Comparison of ENCODE assay signal across 23 mouse cellular contexts in the genomic region with DNA sequence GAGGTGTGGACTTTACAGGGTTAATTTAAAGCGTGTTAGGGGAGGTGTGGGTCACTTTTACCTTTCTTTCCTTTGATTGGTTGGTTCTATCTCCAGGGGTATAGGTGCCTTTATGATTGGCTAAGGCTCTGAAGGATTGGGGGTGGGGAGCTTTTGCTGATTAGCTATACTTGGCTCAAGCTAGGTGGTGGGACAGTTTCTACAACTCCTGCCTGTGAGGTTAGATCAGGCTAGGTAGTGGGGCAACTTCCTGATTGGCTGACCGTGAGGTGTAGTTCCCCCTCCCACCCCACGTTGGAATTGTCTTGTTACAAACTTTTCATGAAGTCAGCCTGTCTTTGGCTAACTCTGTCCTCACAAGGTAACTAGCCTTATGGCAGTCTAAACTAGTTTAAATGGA. TPM values are rescaled to one million over a fixed set of nuclear protein-coding genes. Genes with fewer than 3 reads are reported as not detected.
"Had no signal": no experiment of that assay in that cellular context is flagged by ENCODE, and none has a peak within 500 bp of the region (broad histone marks: within the 10 kb centered on the region; RNA-seq: fewer than 3 reads in every experiment).

No protein-coding gene starts in this region.

- DNase-seq: kidney, postnatal 14 days; liver; liver, embryonic 13.5 days; liver, postnatal 0 days; lung, postnatal 14 days; right cerebral cortex, adult 18-20 months; right cerebral cortex, postnatal 25 days; thymus, adult 18-20 months; thymus, postnatal 14 days had no signal

- H3K4me1 ChIP-seq: kidney, embryonic 15.5 days; limb, embryonic 12.5 days; lung, embryonic 15.5 days; midbrain, embryonic 13.5 days; neural tube, embryonic 15.5 days had no signal

- H3K9ac ChIP-seq: kidney, embryonic 15.5 days; limb, embryonic 12.5 days; liver, embryonic 13.5 days; liver, postnatal 0 days; lung, embryonic 15.5 days; midbrain, embryonic 13.5 days; neural tube, embryonic 15.5 days had no signal

- H3K4me2 ChIP-seq: kidney, embryonic 15.5 days; limb, embryonic 12.5 days; liver, embryonic 13.5 days; lung, embryonic 15.5 days; midbrain, embryonic 13.5 days; neural tube, embryonic 15.5 days had no signal

- H3K27ac ChIP-seq: kidney, embryonic 15.5 days; limb, embryonic 12.5 days; liver, embryonic 13.5 days; lung, embryonic 15.5 days; macrophage; midbrain, embryonic 13.5 days; neural tube, embryonic 15.5 days; stomach, postnatal 0 days had no signal

- ATAC-seq: liver, postnatal 0 days; midbrain, embryonic 13.5 days had no signal

- H3K4me3 ChIP-seq: kidney, embryonic 15.5 days; limb, embryonic 12.5 days; liver, embryonic 13.5 days; lung, embryonic 15.5 days; midbrain, embryonic 13.5 days; neural tube, embryonic 15.5 days had no signal

- H3K9me3 ChIP-seq: limb, embryonic 12.5 days; liver, embryonic 13.5 days; lung, embryonic 15.5 days; neural tube, embryonic 15.5 days had no signal

- H3K27me3 ChIP-seq: kidney, embryonic 15.5 days; limb, embryonic 12.5 days; liver, embryonic 13.5 days; lung, embryonic 15.5 days; midbrain, embryonic 13.5 days; neural tube, embryonic 15.5 days had no signal

- H3K36me3 ChIP-seq: kidney, embryonic 15.5 days; limb, embryonic 12.5 days; lung, embryonic 15.5 days; midbrain, embryonic 13.5 days; neural tube, embryonic 15.5 days had no signal

RNA-seq across cellular contexts. Expression of a gene that starts 31.3 kb away (rescaled TPM):
- total RNA-seq: layer of hippocampus, adult 8-10 months; layer of hippocampus, postnatal 14 days; left cerebral cortex, adult 18-20 months; left cerebral cortex, postnatal 10 days; midbrain, postnatal 0 days had no signal
- polyA plus RNA-seq: kidney, embryonic 15.5 days; large intestine, adult 2 months; limb, embryonic 12.5 days; liver, embryonic 13.5 days; liver, postnatal 0 days; lung, embryonic 15.5 days; macrophage; midbrain, embryonic 13.5 days; midbrain, postnatal 0 days; neural tube, embryonic 11.5 days; neural tube, embryonic 15.5 days; stomach, postnatal 0 days had no signal

RNA-seq across cellular contexts. Expression of a gene that starts 55.8 kb away (rescaled TPM):
- polyA plus RNA-seq: macrophage had no signal
